Mouse (Mus musculus) lung, adult 2 months (tissue): ENCODE data around the gene Dnaja3.

Experiments
- CTCF ChIP-seq: fragments of 200-500 bp; IDR thresholded peaks from 2 replicates; pipeline ENCODE4 v1.5.1; 2011; ENCODE audit warnings: mild to moderate bottlenecking, low read length, control low read depth; ENCODE audit not compliant: insufficient read depth
- POLR2A ChIP-seq: fragments of 200-500 bp; IDR thresholded peaks from 2 replicates; pipeline ENCODE4 v1.6.1; 2011; ENCODE audit warnings: low read depth, mild to moderate bottlenecking, control low read depth, low read length, borderline replicate concordance; ENCODE audit errors: extremely low read depth

- TF ChIP-seq POLR2A = no peak
- no peak for TF ChIP-seq CTCF
Measured at GRCm38 (mm10) chr16:4676836-4677235, 37.0 kb downstream of the Dnaja3 start.
